Mouse (Mus musculus) intestine, embryonic 15.5 days (tissue): Measurements from ENCODE around the gene Ganab. TPM values are rescaled to one million over a fixed set of nuclear protein-coding genes. Genes with fewer than 3 reads are reported as not detected.

ENCODE experiments used
- ATAC-seq: fragments of 200-750 bp; cut with Nextera tagmentation; 2 replicates; pipeline ENCODE4 v1.8.0; 2017; ENCODE audit warnings: moderate TSS enrichment, moderate library complexity
- H3K27ac ChIP-seq: fragments of 300-500 bp; sonication (generic); 2 replicates; pipeline ENCODE4 v1.5.1; 2015; ENCODE audit warnings: mild to moderate bottlenecking, inconsistent platforms
- H3K27me3 ChIP-seq: fragments of 300-500 bp; sonication (generic); replicated peaks from 2 replicates; pipeline ENCODE4 v1.6.1; 2015; ENCODE audit warnings: inconsistent platforms
- H3K36me3 ChIP-seq: fragments of 300-500 bp; sonication (generic); 2 replicates; pipeline ENCODE4 v1.6.1; 2015; ENCODE audit warnings: inconsistent platforms
- H3K4me1 ChIP-seq: fragments of 300-500 bp; sonication (generic); replicated peaks from 2 replicates; pipeline ENCODE4 v1.6.1; 2015; ENCODE audit warnings: inconsistent platforms
- H3K4me2 ChIP-seq: fragments of 300-500 bp; sonication (generic); replicated peaks from 2 replicates; pipeline ENCODE4 v1.6.1; 2015; ENCODE audit warnings: mild to moderate bottlenecking, inconsistent platforms
- H3K4me3 ChIP-seq: fragments of 300-500 bp; sonication (generic); replicated peaks from 2 replicates; pipeline ENCODE4 v1.5.1; 2015; ENCODE audit warnings: inconsistent platforms
- H3K9ac ChIP-seq: fragments of 300-500 bp; sonication (generic); 2 replicates; pipeline ENCODE4 v1.6.1; 2015; ENCODE audit warnings: inconsistent platforms
- H3K9me3 ChIP-seq: fragments of 300-500 bp; sonication (generic); 2 replicates; pipeline ENCODE4 v1.6.1; 2016; ENCODE audit warnings: inconsistent platforms
- WGBS: fragments of 180-500 bp; shearing (Covaris S2); methylation state at CpG from one replicate; pipeline ENCODE4 v1.1.7; 2015; 5-methylcytosine and 5-hydroxymethylcytosine counted together
- polyA plus RNA-seq: library from polyadenylated mRNA; unstranded; fragments of >200 nt; fragmentation: Nextera tagmentation; extraction: Ambion mirVana; gene quantifications from 2 replicates; pipeline ENCODE4 v1.2.1, GENCODE M21; 2015

The Ganab gene
- polyA plus RNA-seq, 1 experiment from 2014 or later = 92.6 TPM

- Histone ChIP-seq H3K27ac (peak within 1 kb of the TSS; percentile 92), H3K9ac (peak within 1 kb of the TSS; percentile 85), H3K4me2 (peak within 1 kb of the TSS; percentile 75), H3K4me1 (no peaks in the 10 kb centered on the region; the same call in 1 of the 2 replicates), H3K27me3 (no peaks in the 10 kb centered on the region), H3K36me3 (peaks cover 15% of the 10 kb centered on the region), H3K9me3 (no peaks in the 10 kb centered on the region), H3K4me3 (peak within 1 kb of the TSS; percentile 87)
- ATAC-seq = peak; percentile 98
- WGBS = 2% methylated on average over 49 of the region's 50 CpGs
Observed at GRCm38 (mm10) chr19:8920073-8920736, 22.3 kb downstream of the Ganab start, which contains the start of gene B3gat3. TSS of gene B3gat3 (plus strand) at chr19:8920374.

DNA sequence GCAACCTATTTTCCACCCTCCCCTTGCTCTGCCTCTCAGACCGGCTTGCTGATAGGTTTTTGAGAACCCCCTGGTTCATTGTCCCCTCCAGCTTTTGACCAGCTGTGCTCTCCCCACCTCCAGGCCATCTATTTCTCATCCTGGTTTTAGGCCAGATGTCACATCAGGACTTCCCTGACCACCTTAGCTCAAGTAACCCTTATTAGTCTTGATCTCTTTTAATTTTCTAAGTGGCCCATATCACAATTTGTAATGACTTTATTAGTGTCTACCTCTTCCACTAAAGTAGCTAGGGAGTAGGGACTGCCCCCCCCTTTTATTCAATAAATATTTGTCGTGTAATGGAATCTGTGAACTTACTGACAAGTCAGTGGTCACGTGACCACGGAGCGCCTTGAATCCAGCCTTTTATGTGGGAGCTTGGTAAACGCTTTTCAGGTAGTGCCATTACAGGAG lies 23.0 kb downstream of the Ganab start:
- peak overlapping the region; percentile 75 for H3K4me2 ChIP-seq
- ATAC-seq = peak; percentile 7
- WGBS = 1% methylated on average over 6 of the region's 6 CpGs
- H3K4me1 ChIP-seq = no peaks in the 10 kb centered on the region; the same call in 1 of the 2 replicates
- no peaks in the 10 kb centered on the region for H3K27me3 ChIP-seq
- H3K9me3 ChIP-seq = no peaks in the 10 kb centered on the region
- peaks cover 13% of the 10 kb centered on the region for H3K36me3 ChIP-seq
- peak overlapping the region; percentile 87 for H3K4me3 ChIP-seq
- H3K27ac ChIP-seq = peak overlapping the region; percentile 92
- H3K9ac ChIP-seq = peak overlapping the region; percentile 85

- no peaks in the 10 kb centered on the region for H3K9me3 ChIP-seq
- peak overlapping the region; percentile 75 for H3K4me2 ChIP-seq
- H3K36me3 ChIP-seq = 0 out of 2 replicates have a peak, but pooled peaks cover 7% of the 10 kb centered on the region
- H3K27ac ChIP-seq = no peak overlapping the region
- 75% methylated on average over 9 of the region's 9 CpGs for WGBS
- 0 out of 2 replicates have a peak overlapping the region, but pooled peaks have one; percentile 34 for H3K9ac ChIP-seq
- no peaks in the 10 kb centered on the region for H3K27me3 ChIP-seq
- no peak for ATAC-seq
- 0 out of 2 replicates have a peak overlapping the region, but pooled peaks have one; percentile 87 for H3K4me3 ChIP-seq
- H3K4me1 ChIP-seq = no peaks in the 10 kb centered on the region; the same call in 1 of the 2 replicates
Observed at GRCm38 (mm10) chr19:8921741-8922140, 23.9 kb downstream of the Ganab start.

- no peak for ATAC-seq
- Histone ChIP-seq H3K4me3 (no peak overlapping the region), H3K4me1 (peaks cover 20% of the 10 kb centered on the region), H3K36me3 (0 out of 2 replicates have a peak, but pooled peaks cover 4% of the 10 kb centered on the region), H3K9me3 (no peaks in the 10 kb centered on the region), H3K27ac (no peak overlapping the region), H3K27me3 (no peaks in the 10 kb centered on the region), H3K4me2 (no peak overlapping the region), H3K9ac (no peak overlapping the region)
- WGBS = 83% methylated on average over 2 of the region's 2 CpGs
Observed at GRCm38 (mm10) chr19:8926766-8927165, 28.9 kb downstream of the Ganab start.

DNA sequence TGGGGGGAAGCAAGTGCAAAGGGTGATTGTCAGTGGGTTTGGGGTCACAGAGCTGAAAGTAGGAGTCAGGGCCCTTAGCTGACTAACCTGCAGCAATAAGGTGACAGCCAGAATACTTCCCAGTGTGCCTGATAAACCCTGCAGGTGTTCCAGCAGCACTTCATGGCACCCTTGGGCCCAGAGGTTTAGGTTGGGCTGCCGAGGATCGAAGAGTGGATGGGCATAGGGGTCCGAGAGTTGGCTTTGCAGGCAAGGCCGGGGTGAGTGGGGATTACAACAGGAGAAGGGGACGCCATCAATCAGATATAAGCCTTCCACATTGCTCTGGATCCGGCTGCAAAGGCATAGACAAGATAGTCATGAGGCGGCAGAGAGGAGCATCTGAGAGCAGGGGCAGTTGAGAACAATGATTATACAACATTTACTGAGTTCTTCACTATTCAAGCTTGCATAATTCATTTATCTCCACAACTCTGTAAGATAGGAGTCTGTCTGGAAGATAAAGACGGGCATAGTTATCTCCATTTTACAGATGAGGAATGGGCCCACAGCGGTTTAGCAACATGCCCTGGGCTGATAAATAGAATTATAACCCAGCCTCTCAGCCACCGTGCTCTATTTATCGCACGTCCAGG lies 30.1 kb downstream of the Ganab start:
- Histone ChIP-seq H3K36me3 (0 out of 2 replicates have a peak, but pooled peaks cover 4% of the 10 kb centered on the region), H3K4me3 (no peak overlapping the region), H3K27ac (no peak overlapping the region), H3K4me1 (peaks cover 20% of the 10 kb centered on the region), H3K4me2 (no peak overlapping the region), H3K27me3 (no peaks in the 10 kb centered on the region), H3K9ac (no peak overlapping the region), H3K9me3 (no peaks in the 10 kb centered on the region)
- no peak for ATAC-seq
- WGBS = 82% methylated on average over 12 of the region's 12 CpGs

DNA sequence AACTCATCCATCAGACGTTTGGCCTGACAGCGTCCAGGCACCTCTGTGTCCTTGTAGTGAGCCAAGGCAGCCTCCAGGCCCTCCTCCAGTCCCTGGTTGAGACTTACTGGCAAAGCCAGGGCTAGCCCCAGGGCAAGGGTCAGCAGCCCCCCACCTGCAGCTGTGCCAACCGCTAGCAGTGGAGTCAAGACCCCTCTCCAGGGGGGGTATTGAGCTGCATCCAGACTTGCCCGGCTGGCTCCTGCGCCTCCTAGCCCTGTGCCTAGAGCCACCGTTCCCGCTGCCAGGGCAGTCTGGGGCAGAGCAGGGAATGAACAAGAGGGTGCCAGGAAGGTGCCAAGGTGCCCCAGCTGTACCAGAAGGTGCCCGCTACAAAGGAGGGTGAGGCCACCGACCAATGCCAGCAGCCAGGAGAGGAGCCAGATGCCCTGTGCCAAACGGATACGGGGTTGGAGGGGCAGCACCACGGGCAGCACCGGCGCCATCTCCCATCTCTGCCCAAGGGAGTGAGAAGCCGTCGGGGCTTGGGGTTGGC lies 30.9 kb downstream of the Ganab start:
- Histone ChIP-seq H3K27me3 (no peaks in the 10 kb centered on the region), H3K9ac (peak overlapping the region; percentile 88), H3K4me2 (peak overlapping the region; percentile 83), H3K36me3 (peaks cover 6% of the 10 kb centered on the region; the same call in 1 of the 2 replicates), H3K9me3 (no peaks in the 10 kb centered on the region), H3K4me3 (peak overlapping the region; percentile 88), H3K4me1 (peaks cover 20% of the 10 kb centered on the region), H3K27ac (peak overlapping the region; percentile 91)
- 24% methylated on average over 16 of the region's 16 CpGs for WGBS
- ATAC-seq = peak; percentile 30

DNA sequence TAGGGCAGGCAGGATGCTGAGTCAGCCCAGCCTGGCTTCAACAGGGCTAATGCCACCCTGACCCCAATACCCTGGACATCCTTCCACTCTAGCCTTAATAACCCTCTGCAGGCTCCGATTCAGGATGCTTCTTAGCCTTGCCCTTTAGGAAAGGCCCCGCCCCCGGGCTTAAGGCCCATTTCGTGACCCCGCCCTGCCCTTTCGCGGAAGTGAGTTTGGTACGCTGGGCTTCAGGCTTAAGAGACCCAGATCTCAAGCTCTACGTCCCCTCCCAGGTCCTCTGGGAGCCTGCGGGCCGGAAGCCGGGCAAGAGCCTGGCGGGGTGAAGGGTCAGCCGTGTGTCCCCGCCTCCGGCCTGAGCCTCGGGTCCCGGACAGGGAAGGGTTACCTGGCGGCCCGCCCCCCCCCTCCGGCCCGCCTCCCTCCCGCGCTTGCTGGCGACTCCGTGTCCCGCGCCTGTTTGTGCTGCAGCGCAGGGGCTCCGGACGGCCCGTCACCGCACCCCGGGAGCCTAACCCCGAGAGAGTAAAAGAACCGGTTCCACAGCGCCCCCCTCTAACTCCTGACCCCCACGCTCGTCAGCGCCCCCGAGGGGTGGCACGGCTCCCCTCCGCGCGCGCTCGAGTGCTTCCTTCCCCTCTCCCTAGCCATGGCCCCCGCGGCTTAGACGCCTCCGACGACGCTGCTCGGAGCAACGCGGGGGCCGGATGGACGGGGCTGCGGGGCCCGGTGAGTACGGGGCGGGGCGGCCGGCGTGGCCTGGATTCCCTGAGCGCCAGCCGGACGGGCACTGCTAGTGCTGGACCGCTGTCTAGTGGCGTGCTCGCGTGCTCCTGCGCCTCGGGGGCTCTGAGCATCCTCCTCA lies 31.6 kb downstream of the Ganab start, which contains the start of the genes Rom1 and Eml3:
Gene Rom1, minus strand, starts transcription at position 133 of the 865 bp plus-strand sequence.
Gene Eml3, plus strand, starts transcription at position 329 of the 865 bp plus-strand sequence.
- peak within 1 kb of the TSS; percentile 88 for H3K4me3 ChIP-seq
- peaks cover 20% of the 10 kb centered on the region for H3K4me1 ChIP-seq
- H3K27me3 ChIP-seq = no peaks in the 10 kb centered on the region
- WGBS = under 1% methylated on average over 74 of the region's 74 CpGs
- H3K36me3 ChIP-seq = peaks cover 10% of the 10 kb centered on the region; the same call in 1 of the 2 replicates
- peak within 1 kb of the TSS; percentile 91 for H3K27ac ChIP-seq
- peak within 1 kb of the TSS; percentile 83 for H3K4me2 ChIP-seq
- H3K9me3 ChIP-seq = no peaks in the 10 kb centered on the region
- ATAC-seq = peak; percentile 87
- peak within 1 kb of the TSS; percentile 88 for H3K9ac ChIP-seq

DNA sequence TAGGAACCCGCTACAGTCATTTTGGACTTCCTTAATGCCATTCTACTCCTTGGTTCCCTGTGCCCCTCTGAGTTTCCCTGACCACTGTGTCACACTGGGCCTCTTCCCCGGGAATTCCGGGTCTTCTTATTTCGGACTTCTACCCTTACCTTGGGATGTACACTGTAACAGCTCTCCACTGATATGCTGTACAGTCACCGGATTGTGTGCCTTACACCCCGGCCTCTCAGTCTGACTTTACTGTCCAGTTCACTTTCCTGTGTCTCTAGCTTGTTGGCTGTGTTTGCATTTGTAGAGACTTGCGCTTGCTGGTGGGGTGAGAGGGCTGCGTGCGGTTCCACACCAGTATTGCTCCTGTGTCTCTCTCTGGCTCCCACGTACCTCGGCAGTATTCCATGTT lies 32.2 kb downstream of the Ganab start:
- peak overlapping the region; percentile 88 for H3K4me3 ChIP-seq
- peaks cover 20% of the 10 kb centered on the region for H3K4me1 ChIP-seq
- WGBS = 2% methylated on average over 11 of the region's 11 CpGs
- ATAC-seq = peak; percentile 11; the same call in 1 of the 2 replicates
- peak overlapping the region; percentile 88 for H3K9ac ChIP-seq
- H3K27me3 ChIP-seq = no peaks in the 10 kb centered on the region
- peaks cover 10% of the 10 kb centered on the region; the same call in 1 of the 2 replicates for H3K36me3 ChIP-seq
- H3K4me2 ChIP-seq = peak overlapping the region; percentile 83
- H3K27ac ChIP-seq = peak overlapping the region; percentile 91
- H3K9me3 ChIP-seq = no peaks in the 10 kb centered on the region

DNA sequence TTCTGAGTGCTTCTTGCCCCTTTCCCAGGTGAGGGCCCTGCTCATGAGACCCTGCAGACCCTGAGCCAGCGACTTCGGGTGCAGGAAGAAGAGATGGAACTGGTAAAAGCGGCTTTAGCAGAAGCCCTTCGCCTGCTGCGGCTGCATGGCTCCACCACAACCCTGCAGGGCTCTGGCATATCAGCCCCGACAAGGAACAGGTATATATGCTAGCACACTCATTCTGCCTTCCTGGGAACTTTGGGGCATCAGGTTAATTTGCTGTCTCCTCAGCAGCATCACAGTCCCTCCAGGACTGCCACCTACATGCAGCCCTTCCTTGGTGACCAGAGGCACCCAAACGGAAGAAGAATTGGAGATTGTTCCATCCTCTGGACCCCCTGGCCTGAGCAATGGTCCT lies 32.9 kb downstream of the Ganab start:
- WGBS = 81% methylated on average over 7 of the region's 7 CpGs
- H3K9me3 ChIP-seq = no peaks in the 10 kb centered on the region
- peak overlapping the region; percentile 88 for H3K4me3 ChIP-seq
- no peak overlapping the region for H3K27ac ChIP-seq
- H3K27me3 ChIP-seq = no peaks in the 10 kb centered on the region
- peaks cover 6% of the 10 kb centered on the region; the same call in 1 of the 2 replicates for H3K36me3 ChIP-seq
- peak overlapping the region; percentile 83 for H3K4me2 ChIP-seq
- H3K4me1 ChIP-seq = peaks cover 20% of the 10 kb centered on the region
- ATAC-seq = no peak
- H3K9ac ChIP-seq = peak overlapping the region; percentile 88; the same call in 1 of the 2 replicates

- Histone ChIP-seq H3K27ac (no peak overlapping the region), H3K9ac (no peak overlapping the region), H3K9me3 (no peaks in the 10 kb centered on the region), H3K4me3 (no peak overlapping the region), H3K4me2 (no peak overlapping the region), H3K27me3 (no peaks in the 10 kb centered on the region), H3K36me3 (peaks cover 8% of the 10 kb centered on the region; the same call in 1 of the 2 replicates), H3K4me1 (peaks cover 11% of the 10 kb centered on the region)
- no peak for ATAC-seq
- WGBS = 74% methylated on average over 2 of the region's 2 CpGs
Observed at GRCm38 (mm10) chr19:8936736-8937135, 38.9 kb downstream of the Ganab start.

GRCm38 (mm10) chr19:8940526-8941133 lies 42.8 kb downstream of the Ganab start:
- Histone ChIP-seq H3K9ac (0 out of 2 replicates have a peak overlapping the region, but pooled peaks have one; percentile 21), H3K9me3 (no peaks in the 10 kb centered on the region), H3K27ac (0 out of 2 replicates have a peak overlapping the region, but pooled peaks have one; percentile 81), H3K36me3 (peaks cover 6% of the 10 kb centered on the region), H3K4me3 (no peak overlapping the region), H3K4me1 (peaks cover 29% of the 10 kb centered on the region), H3K4me2 (peak overlapping the region; percentile 69; the same call in 1 of the 2 replicates), H3K27me3 (no peaks in the 10 kb centered on the region)
- ATAC-seq = no peak
- 80% methylated on average over 15 of the region's 15 CpGs for WGBS
